Mouse (Mus musculus) bone marrow macrophage, adult 2 months (primary cell): ENCODE measurements around the gene Slc39a11.

Experiments used
- CTCF ChIP-seq: IDR thresholded peaks from 2 replicates; pipeline ENCODE4 v1.5.1; 2012; ENCODE audit warnings: low read depth, mild to moderate bottlenecking, low read length, moderate library complexity
- POLR2A ChIP-seq: IDR thresholded peaks from 2 replicates; pipeline ENCODE4 v1.6.1; 2012; ENCODE audit warnings: mild to moderate bottlenecking, low read depth, low read length, borderline replicate concordance

DNA sequence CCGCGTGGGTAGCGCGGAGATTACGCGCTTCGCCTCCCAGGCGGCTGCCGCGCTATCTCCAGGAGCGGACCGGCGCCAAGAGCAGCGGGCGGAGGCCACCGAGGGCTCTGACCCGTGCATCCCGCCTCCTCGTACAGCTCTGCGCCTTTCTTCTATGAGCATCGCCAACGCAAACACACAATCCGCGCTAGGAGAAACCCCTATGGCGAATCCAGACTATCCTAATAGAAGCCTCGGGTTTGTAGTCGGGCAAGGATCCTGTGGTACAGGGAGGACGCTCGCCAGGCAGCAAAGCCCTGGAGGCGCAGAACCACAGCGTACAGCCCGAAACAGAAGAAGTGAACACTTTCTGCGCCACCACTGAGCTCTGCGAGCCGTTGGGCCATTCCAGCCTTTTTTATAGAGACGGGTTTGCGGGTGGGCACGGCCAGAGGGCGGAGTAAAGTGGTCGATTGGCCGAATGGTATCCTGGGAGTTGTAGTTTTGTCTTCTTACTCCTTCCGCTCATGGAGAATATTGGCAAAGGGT is 448.3 kb downstream of the Slc39a11 start:
- no peak for TF ChIP-seq CTCF
- no peak for TF ChIP-seq POLR2A
